Mouse (Mus musculus): ENCODE measurements around the gene B4galt1. TPM values are rescaled to one million over a fixed set of nuclear protein-coding genes. Genes with fewer than 3 reads are reported as not detected.

Gene B4galt1
- polyA plus RNA-seq, 2 experiments from 2014 or later: 52.5 to 61.3 TPM

DNA sequence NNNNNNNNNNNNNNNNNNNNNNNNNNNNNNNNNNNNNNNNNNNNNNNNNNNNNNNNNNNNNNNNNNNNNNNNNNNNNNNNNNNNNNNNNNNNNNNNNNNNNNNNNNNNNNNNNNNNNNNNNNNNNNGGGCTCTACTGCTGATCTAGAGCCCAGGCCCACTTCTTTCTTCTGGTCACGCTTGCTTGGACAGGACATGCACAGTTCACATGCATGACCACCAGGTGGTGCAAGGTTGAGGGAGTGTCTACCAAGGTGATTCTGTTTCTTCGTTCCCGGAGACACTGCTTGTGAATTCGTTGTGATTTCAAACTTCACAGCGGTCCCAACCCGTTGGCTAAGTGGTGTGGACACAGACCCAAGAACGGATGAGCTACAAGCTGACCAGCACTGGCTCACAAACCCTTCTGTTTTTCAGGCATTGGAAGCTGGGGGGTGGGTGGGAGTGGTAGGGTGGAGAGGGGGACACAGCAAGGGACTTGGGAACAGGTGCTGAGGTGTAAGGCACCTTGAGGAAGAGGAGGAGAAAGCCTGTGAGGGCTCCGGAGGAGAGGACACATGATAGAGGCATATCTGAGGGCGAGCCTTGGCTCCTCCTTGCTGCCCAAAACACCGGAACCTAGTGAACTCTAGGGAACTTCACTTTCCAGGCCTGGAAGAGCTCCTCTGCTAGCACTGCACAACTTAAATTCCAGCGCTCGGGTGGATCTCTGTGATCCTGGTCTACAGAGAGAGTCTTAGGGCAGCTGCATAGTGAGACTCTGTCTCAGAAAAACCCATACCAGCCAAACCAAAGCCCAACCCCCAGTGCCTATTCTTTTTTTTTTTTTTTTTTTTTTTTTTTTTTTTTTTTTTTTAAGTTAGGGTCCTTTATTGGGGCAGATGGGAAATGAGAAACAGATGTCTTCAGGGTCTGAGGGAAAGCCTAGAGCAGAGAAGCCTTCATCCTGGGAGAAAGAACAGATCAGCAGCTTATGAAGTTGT, 79.2 kb downstream of the B4galt1 start:
- peak; percentile 69 for ATAC-seq

DNA sequence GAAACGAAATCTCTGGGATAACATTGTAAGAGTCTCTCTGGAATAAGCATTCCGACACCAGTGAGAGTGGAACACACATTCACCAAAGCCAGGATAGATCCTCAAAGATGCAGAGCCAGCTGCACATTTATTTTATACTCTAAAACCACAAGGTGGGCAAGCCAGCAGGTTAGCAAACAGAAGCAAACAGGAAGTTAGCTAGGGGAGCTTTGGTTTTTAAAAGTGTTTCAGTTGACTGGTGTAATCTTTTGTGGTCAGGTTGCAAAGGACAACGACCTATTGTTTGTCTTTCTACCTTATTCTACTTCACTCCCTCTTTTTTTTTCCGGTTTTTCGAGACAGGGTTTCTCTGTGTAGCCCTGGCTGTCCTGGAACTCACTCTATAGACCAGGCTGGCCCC, 93.9 kb downstream of the B4galt1 start:
- no peak for ATAC-seq

DNA sequence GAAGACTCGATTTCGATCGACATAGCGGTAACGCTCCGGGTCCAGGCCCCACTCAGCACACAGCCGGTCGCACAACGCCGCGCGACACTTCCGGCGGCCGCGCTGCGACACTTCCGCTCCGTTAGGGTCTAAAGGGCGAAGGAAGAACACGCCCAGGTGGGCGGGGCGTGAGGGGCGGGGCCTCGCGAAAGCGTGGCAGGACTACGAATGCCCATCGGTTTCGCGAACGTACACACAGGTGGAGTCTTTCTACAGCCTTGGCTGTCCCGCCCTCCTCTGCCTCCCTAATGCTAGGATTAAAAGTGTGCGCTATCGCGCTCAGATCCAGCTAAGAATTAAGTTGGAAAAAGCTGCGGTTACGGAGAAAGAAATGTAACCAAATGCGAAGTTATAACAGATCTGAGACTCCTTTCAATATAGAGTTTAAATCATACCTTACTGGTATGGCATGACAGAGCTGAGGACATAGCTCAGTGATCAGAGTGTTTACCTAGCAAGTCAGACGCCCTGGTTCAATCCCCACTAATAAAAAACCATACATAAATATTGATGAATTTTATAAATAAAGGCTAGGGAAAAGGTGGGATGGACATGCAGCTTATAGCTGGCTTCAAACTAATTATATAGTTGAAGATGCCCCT, 95.9 kb downstream of the B4galt1 start, which contains the start of gene Smu1:
Smu1 (minus strand) TSS at position 144 of the 641 bp plus-strand sequence.
- peak; percentile 95 for ATAC-seq

DNA sequence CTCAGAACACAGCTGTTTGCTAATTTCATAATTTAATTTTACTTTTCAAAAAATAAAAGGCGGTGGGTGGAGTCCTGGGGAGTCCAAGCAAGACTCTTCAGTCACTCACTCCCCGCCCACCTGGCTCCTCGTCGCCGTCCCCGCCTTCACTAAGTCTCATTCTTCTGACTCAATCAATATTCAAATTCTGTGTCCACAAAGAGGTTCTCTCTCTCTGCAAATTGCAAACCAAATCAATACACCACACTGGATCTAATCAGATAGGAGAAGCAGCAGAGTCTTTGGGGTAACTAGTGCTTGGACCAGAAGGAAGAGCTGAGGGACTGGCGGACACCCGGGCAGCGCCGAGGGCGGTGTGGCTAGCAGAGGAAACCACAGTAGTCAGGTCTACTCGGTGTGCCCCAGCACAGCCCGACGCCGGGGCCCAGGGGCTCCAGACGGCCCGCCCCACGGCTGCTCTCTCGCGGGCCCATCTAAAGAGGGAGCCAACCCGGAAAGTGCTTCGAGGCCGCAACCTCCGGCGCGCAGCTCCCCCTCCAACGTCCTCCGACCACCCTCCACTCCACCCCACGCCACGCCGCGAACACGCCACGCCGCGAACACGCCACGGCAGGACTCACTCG, 96.5 kb downstream of the B4galt1 start:
- ATAC-seq: peak; percentile 63

Other genes starting within 250 kb of the B4galt1 start
- 10 to 100 TPM; 30.5 to 44.1 TPM for gene Aptx, start 150.8 kb downstream of the B4galt1 start, polyA plus RNA-seq (2017; shearing (Covaris generic))
- 100 to 1,000 TPM; 399 to 683 TPM for gene Dnaja1, start 131.9 kb downstream of the B4galt1 start, polyA plus RNA-seq (2017; shearing (Covaris generic))
- gene Smu1, start 96.1 kb downstream of the B4galt1 start, polyA plus RNA-seq (2017; shearing (Covaris generic)): 100 to 1,000 TPM; 122 to 123 TPM
- gene Spink4, start 66.0 kb upstream of the B4galt1 start, polyA plus RNA-seq (2017; shearing (Covaris generic)): not detected
- gene Bag1, start 94.3 kb upstream of the B4galt1 start, polyA plus RNA-seq (2017; shearing (Covaris generic)): 10 to 100 TPM; 10.0 to 15.8 TPM
- gene Chmp5, start 94.4 kb upstream of the B4galt1 start, polyA plus RNA-seq (2017; shearing (Covaris generic)): 100 to 1,000 TPM; 106 to 129 TPM
- gene Nfx1, start 116.9 kb upstream of the B4galt1 start, polyA plus RNA-seq (2017; shearing (Covaris generic)): 100 to 1,000 TPM; 123 to 176 TPM
- not detected for gene Aqp7, start 194.1 kb upstream of the B4galt1 start, polyA plus RNA-seq (2017; shearing (Covaris generic))
- 10 to 100 TPM in 1 of 2 experiments, 1 to 10 TPM in 1; 8.3 to 13.9 TPM for gene Aqp3, start 244.2 kb upstream of the B4galt1 start, polyA plus RNA-seq (2017; shearing (Covaris generic))

Measured in CD4-positive, CD25-positive, alpha-beta regulatory T cell, adult 4 months (primary cell).